Mouse (Mus musculus): ENCODE data around the gene Sgta.
"Not testable (repeated sequence)": the region's sequence is repeated elsewhere in the genome, so short reads cannot be mapped to it uniquely, and the experiment has no call there.

Sgta gene

GRCm38 (mm10) chr10:81057406-81058130, 2.4 kb downstream of the Sgta start:
- DNase-seq (ENCODE audit: low read depth): no peak

- not testable (repeated sequence) for DNase-seq (ENCODE audit: low read depth)
These were observed 4.1 kb downstream of the Sgta start for GRCm38 (mm10) chr10:81055802-81056340.

GRCm38 (mm10) chr10:81055169-81055568, 4.8 kb downstream of the Sgta start:
- DNase-seq (ENCODE audit: low read depth): no peak

GRCm38 (mm10) chr10:81052577-81052976, 7.4 kb downstream of the Sgta start:
- DNase-seq (ENCODE audit: low read depth): no peak

GRCm38 (mm10) chr10:81051133-81051532, 8.8 kb downstream of the Sgta start:
- DNase-seq (ENCODE audit: low read depth): no peak

GRCm38 (mm10) chr10:81050645-81051044, 9.3 kb downstream of the Sgta start:
- no peak for DNase-seq (ENCODE audit: low read depth)

- DNase-seq (ENCODE audit: low read depth): not testable (repeated sequence)
These were observed 14.7 kb downstream of the Sgta start for GRCm38 (mm10) chr10:81045246-81045645.

GRCm38 (mm10) chr10:81041458-81042175, 18.4 kb downstream of the Sgta start:
- peak; percentile 48 for DNase-seq (ENCODE audit: low read depth)

- peak; percentile 97 for DNase-seq (ENCODE audit: low read depth)
These were observed 22.9 kb downstream of the Sgta start, which contains the start of gene Slc39a3 for GRCm38 (mm10) chr10:81036988-81037580. Gene Slc39a3, minus strand, starts transcription at chr10:81037426.

- no peak for DNase-seq (ENCODE audit: low read depth)
These were observed 23.7 kb downstream of the Sgta start for GRCm38 (mm10) chr10:81036251-81036650.

GRCm38 (mm10) chr10:81033586-81033985, 26.4 kb downstream of the Sgta start:
- DNase-seq (ENCODE audit: low read depth): no peak

- no peak for DNase-seq (ENCODE audit: low read depth)
These were observed 30.9 kb downstream of the Sgta start for GRCm38 (mm10) chr10:81029031-81029430.

GRCm38 (mm10) chr10:81028219-81028618, 31.8 kb downstream of the Sgta start:
- DNase-seq (ENCODE audit: low read depth): no peak

- DNase-seq (ENCODE audit: low read depth): no peak
These were observed 32.6 kb downstream of the Sgta start for GRCm38 (mm10) chr10:81027331-81027730.

GRCm38 (mm10) chr10:81026857-81027256, 33.1 kb downstream of the Sgta start:
- DNase-seq (ENCODE audit: low read depth): no peak

GRCm38 (mm10) chr10:81025639-81026275, 34.2 kb downstream of the Sgta start, which contains the start of gene Diras1:
Gene Diras1, minus strand, starts transcription at chr10:81025662.
- no peak for DNase-seq (ENCODE audit: low read depth)

- no peak for DNase-seq (ENCODE audit: low read depth)
These were observed 34.8 kb downstream of the Sgta start for GRCm38 (mm10) chr10:81025047-81025621.

GRCm38 (mm10) chr10:81024346-81024937, 35.5 kb downstream of the Sgta start:
- DNase-seq (ENCODE audit: low read depth): no peak

- DNase-seq (ENCODE audit: low read depth): no peak
These were observed 37.2 kb downstream of the Sgta start for GRCm38 (mm10) chr10:81022744-81023143.

GRCm38 (mm10) chr10:81021547-81022110, 38.4 kb downstream of the Sgta start:
- no peak for DNase-seq (ENCODE audit: low read depth)

GRCm38 (mm10) chr10:81020207-81020606, 39.8 kb downstream of the Sgta start:
- no peak for DNase-seq (ENCODE audit: low read depth)

Measured in c-Kit-positive CD71-positive TER-119-negative erythroid progenitor cells, embryonic 14.5 days (primary cell).